Mouse (Mus musculus) spleen, adult 2 months (tissue): ENCODE data around the gene Sap30.
"Not testable (repeated sequence)": the region's sequence is repeated elsewhere in the genome, so short reads cannot be mapped to it uniquely, and the experiment has no call there.

ENCODE experiments used
- CTCF ChIP-seq: fragments of 200-500 bp; IDR thresholded peaks from 2 replicates; pipeline ENCODE4 v1.5.1; 2011; ENCODE audit warnings: mild to moderate bottlenecking, inconsistent platforms; ENCODE audit not compliant: insufficient read depth, insufficient read length, insufficient replicate concordance; ENCODE audit errors: extremely low read depth
- POLR2A ChIP-seq: fragments of 200-500 bp; IDR thresholded peaks from 2 replicates; pipeline ENCODE4 v1.6.1; 2011; ENCODE audit warnings: low read depth, low read length, inconsistent platforms

DNA sequence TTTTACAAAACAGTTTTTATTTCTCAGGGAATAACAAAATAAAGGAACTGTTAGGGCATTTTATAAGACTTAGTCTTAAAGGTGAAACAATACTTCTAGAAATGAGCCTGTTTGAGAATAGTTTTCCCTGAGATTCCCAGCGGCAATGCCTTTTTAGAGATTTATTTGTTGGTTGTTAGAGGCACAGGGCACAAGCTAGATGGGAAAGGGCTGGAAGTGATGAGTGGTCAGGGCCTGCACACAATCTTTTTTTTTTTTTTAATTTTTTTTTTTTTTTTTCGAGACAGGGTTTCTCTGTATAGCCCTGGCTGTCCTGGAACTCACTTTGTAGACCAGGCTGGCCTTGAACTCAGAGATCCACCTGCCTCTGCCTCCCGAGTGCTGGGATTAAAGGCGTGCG, 29.0 kb upstream of the Sap30 start:
- TF ChIP-seq CTCF, POLR2A: not testable (repeated sequence)
